Mouse (Mus musculus): Measurements from ENCODE around the gene Gsg1l.

- TF ChIP-seq CTCF (IDR thresholded peaks at IDR 0.05; ENCODE audit: low read depth) = no peak
- no peak for TF ChIP-seq EP300 (IDR thresholded peaks at IDR 0.05; ENCODE audit: low read depth)
Measured at GRCm38 (mm10) chr7:125988326-125988725, 93.9 kb downstream of the Gsg1l start.

Measured in liver, embryonic 14.5 days (tissue).